In genomic region chr1:188257500-188257899, GRCm38 (mm10) we compare ENCODE assay signal across 23 mouse cellular contexts. TPM values are rescaled to one million over a fixed set of nuclear protein-coding genes. Genes with fewer than 3 reads are reported as not detected.
DNase-seq lines count a peak whose midpoint lies in the region; ATAC-seq lines count a peak whose summit lies in the region.
"Had no signal": no experiment of that assay in that cellular context is flagged by ENCODE, and none has a peak within 500 bp of the region (broad histone marks: within the 10 kb centered on the region; RNA-seq: fewer than 3 reads in every experiment).

No protein-coding gene starts in this region.

- H3K9ac ChIP-seq in forebrain, embryonic 16.5 days (replicated peaks; ENCODE audit: low read depth, low read length): no peak overlapping the region
- H3K9ac ChIP-seq: forebrain, postnatal 0 days; hindbrain, embryonic 15.5 days; limb, embryonic 15.5 days; liver, embryonic 14.5 days; lung, embryonic 14.5 days; midbrain, embryonic 13.5 days had no signal

- H3K4me1 ChIP-seq in forebrain, embryonic 16.5 days (replicated peaks; ENCODE audit: control insufficient read depth, insufficient read depth, low read length): peaks cover 16% of the 10 kb centered on the region
- H3K4me1 ChIP-seq: limb, embryonic 15.5 days had no signal

- no peaks in the 10 kb centered on the region for H3K36me3 ChIP-seq in forebrain, embryonic 16.5 days (ENCODE audit: control insufficient read depth, insufficient read depth)
- H3K36me3 ChIP-seq: forebrain, embryonic 10.5 days; hindbrain, embryonic 15.5 days; limb, embryonic 15.5 days; midbrain, embryonic 13.5 days had no signal

- H3K4me3 ChIP-seq in forebrain, embryonic 16.5 days (replicated peaks; ENCODE audit: low read length): no peak overlapping the region
- H3K4me3 ChIP-seq: forebrain, embryonic 10.5 days; hindbrain, embryonic 15.5 days; limb, embryonic 15.5 days; midbrain, embryonic 13.5 days had no signal

- H3K27ac ChIP-seq in forebrain, embryonic 16.5 days (ENCODE audit: low read length): no peak overlapping the region
- H3K27ac ChIP-seq: forebrain, embryonic 10.5 days; hindbrain, embryonic 15.5 days; kidney, postnatal 0 days; limb, embryonic 15.5 days; liver, embryonic 14.5 days; midbrain, embryonic 13.5 days had no signal

- ATAC-seq in forebrain, embryonic 16.5 days: no peak
- ATAC-seq: forebrain, postnatal 0 days; midbrain, embryonic 13.5 days had no signal

- H3K27me3 ChIP-seq in forebrain, embryonic 16.5 days (replicated peaks; ENCODE audit: control insufficient read depth, insufficient read depth, low read length): 0 out of 2 replicates have a peak, but pooled peaks cover 2% of the 10 kb centered on the region
- H3K27me3 ChIP-seq: hindbrain, embryonic 15.5 days; limb, embryonic 15.5 days; midbrain, embryonic 13.5 days had no signal

- peak; percentile 30 to 39 for DNase-seq in cerebellum, postnatal 14 days
- DNase-seq in cerebellum, postnatal 4 days (ENCODE audit: low spot score in 2 of 2): no peak
- peak; percentile 7 to 26 for DNase-seq in left cerebral cortex, adult 18-20 months (ENCODE audit: low spot score in 2 of 2)
- DNase-seq in left cerebral cortex, adult 11 months (ENCODE audit: low spot score): no peak
- DNase-seq in brain, adult 2 months (ENCODE audit: low read depth, low spot score): peak; percentile 55
- DNase-seq in left cerebral cortex, postnatal 25 days (ENCODE audit: low spot score in 2 of 2): peak; percentile 11 to 63
- DNase-seq: adrenal gland, postnatal 10 days; cerebellum, adult 9-10 months; forebrain, postnatal 0 days; heart, postnatal 4 days; kidney, adult 2 months; lung, embryonic 14.5 days had no signal

- 88% methylated on average over 7 of the region's 7 CpGs for WGBS in forebrain, embryonic 16.5 days

- H3K4me2 ChIP-seq in forebrain, embryonic 16.5 days (ENCODE audit: low read length): no peak overlapping the region
- H3K4me2 ChIP-seq: hindbrain, embryonic 15.5 days; limb, embryonic 15.5 days; lung, embryonic 14.5 days; midbrain, embryonic 13.5 days had no signal

- intact Hi-C loops in left cerebral cortex, postnatal 25 days (cut with DNase I): no loop called here

- no peaks in the 10 kb centered on the region for H3K9me3 ChIP-seq in forebrain, embryonic 16.5 days (ENCODE audit: control insufficient read depth, low read length)
- H3K9me3 ChIP-seq: forebrain, embryonic 10.5 days; hindbrain, embryonic 15.5 days; limb, embryonic 15.5 days; midbrain, embryonic 13.5 days had no signal

RNA-seq across cellular contexts. Expression of gene Ush2a, which starts 4.3 kb away (rescaled TPM):
- total RNA-seq in left cerebral cortex, adult 18-20 months (2021): under 1 TPM; 0.09 to 0.26 TPM
- total RNA-seq in left cerebral cortex, postnatal 25 days (2021): under 1 TPM; 0.05 to 0.07 TPM
- polyA plus RNA-seq in forebrain, embryonic 16.5 days (2015; fragmentation: Nextera tagmentation; extraction: Ambion mirVana): 0.05 and 0.32 TPM in 2 replicates
- total RNA-seq: gastrocnemius, adult 8-10 months; megakaryocyte, adult 5-6 weeks had no signal
- polyA plus RNA-seq: C2C12; kidney, adult 2 months; kidney, postnatal 0 days; lung, embryonic 14.5 days; thymus, postnatal 0 days had no signal

Comparison
In these comparisons a context has a peak if more than half of its experiments do, and no peak if none do; other contexts are left out.
1. DNase-seq: peak in cerebellum, postnatal 14 days (2 of 2), left cerebral cortex, adult 18-20 months (2 of 2), brain, adult 2 months (single experiment) and left cerebral cortex, postnatal 25 days (2 of 2); none in cerebellum, postnatal 4 days (0 of 2) and left cerebral cortex, adult 11 months (single experiment).